Mouse (Mus musculus): ENCODE results near the gene Vps37d.

DNA sequence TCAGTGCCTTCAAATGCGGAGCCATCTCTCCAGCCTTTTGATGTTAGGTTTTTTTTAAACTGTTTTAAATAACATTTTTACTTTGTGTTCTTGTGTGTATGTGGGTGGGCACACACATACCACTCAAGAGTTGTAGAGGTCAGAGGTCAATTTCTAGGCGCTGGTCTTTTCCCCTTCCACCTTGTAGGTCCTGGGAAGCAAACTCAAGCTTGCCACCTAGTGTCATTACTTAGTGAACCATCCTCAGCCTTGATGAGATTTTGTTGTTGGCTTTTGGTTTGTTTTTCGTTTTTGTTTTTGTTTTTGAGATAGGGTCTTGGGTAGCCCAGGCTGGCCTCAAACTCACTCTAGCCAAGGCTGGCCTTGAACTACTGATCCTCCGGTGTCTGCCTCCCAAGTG, 2.4 kb downstream of the Vps37d start:
- no peak for TF ChIP-seq POLR2A (IDR thresholded peaks at IDR 0.05; ENCODE audit: borderline replicate concordance, insufficient read depth, low read length)
- TF ChIP-seq CTCF (IDR thresholded peaks at IDR 0.05; ENCODE audit: borderline replicate concordance, insufficient read depth, low read depth, low read length): no peak

All from cerebellum, adult 2 months (tissue).